Mouse (Mus musculus): ENCODE results near the gene Cep41.

The Cep41 gene

GRCm38 (mm10) chr6:30711365-30711763 is 17.8 kb upstream of the Cep41 start:
- in situ Hi-C loops (cut with MboI; ENCODE audit: low sequenced_read_pairs), result no loop called here

- in situ Hi-C loops (cut with MboI; ENCODE audit: low sequenced_read_pairs), result no loop called here
Observed at GRCm38 (mm10) chr6:30710371-30711364, 17.1 kb upstream of the Cep41 start.

GRCm38 (mm10) chr6:30709115-30709514 is 15.6 kb upstream of the Cep41 start:
- in situ Hi-C loops (cut with MboI; ENCODE audit: low sequenced_read_pairs), result no loop called here

GRCm38 (mm10) chr6:30703977-30704602 is 10.5 kb upstream of the Cep41 start:
- in situ Hi-C loops (cut with MboI; ENCODE audit: low sequenced_read_pairs), result no loop called here

GRCm38 (mm10) chr6:30703476-30703875 is 9.9 kb upstream of the Cep41 start:
- in situ Hi-C loops (cut with MboI; ENCODE audit: low sequenced_read_pairs), result no loop called here

GRCm38 (mm10) chr6:30702881-30703280 is 9.3 kb upstream of the Cep41 start:
- in situ Hi-C loops (cut with MboI; ENCODE audit: low sequenced_read_pairs), result no loop called here

- in situ Hi-C loops (cut with MboI; ENCODE audit: low sequenced_read_pairs), result no loop called here
Observed at GRCm38 (mm10) chr6:30700182-30700581, 6.6 kb upstream of the Cep41 start.

- in situ Hi-C loops (cut with MboI; ENCODE audit: low sequenced_read_pairs), result no loop called here
Observed at GRCm38 (mm10) chr6:30698036-30698435, 4.5 kb upstream of the Cep41 start.

- in situ Hi-C loops (cut with MboI; ENCODE audit: low sequenced_read_pairs), result no loop called here
Observed at GRCm38 (mm10) chr6:30697464-30697863, 3.9 kb upstream of the Cep41 start.

- in situ Hi-C loops (cut with MboI; ENCODE audit: low sequenced_read_pairs), result no loop called here
Observed at GRCm38 (mm10) chr6:30695124-30695523, 1.6 kb upstream of the Cep41 start.

GRCm38 (mm10) chr6:30694209-30694608 is 660 bp upstream of the Cep41 start:
- in situ Hi-C loops (cut with MboI; ENCODE audit: low sequenced_read_pairs), result no loop called here

GRCm38 (mm10) chr6:30692826-30693225 is 723 bp downstream of the Cep41 start:
- in situ Hi-C loops (cut with MboI; ENCODE audit: low sequenced_read_pairs), result no loop called here

GRCm38 (mm10) chr6:30687198-30687597 is 6.4 kb downstream of the Cep41 start:
- in situ Hi-C loops (cut with MboI; ENCODE audit: low sequenced_read_pairs), result no loop called here

- in situ Hi-C loops (cut with MboI; ENCODE audit: low sequenced_read_pairs), result no loop called here
Observed at GRCm38 (mm10) chr6:30684570-30684969, 9.0 kb downstream of the Cep41 start.

- in situ Hi-C loops (cut with MboI; ENCODE audit: low sequenced_read_pairs), result no loop called here
Observed at GRCm38 (mm10) chr6:30681935-30682900, 11.3 kb downstream of the Cep41 start.

GRCm38 (mm10) chr6:30680442-30680841 is 13.1 kb downstream of the Cep41 start:
- in situ Hi-C loops (cut with MboI; ENCODE audit: low sequenced_read_pairs), result no loop called here

GRCm38 (mm10) chr6:30679567-30679966 is 14.0 kb downstream of the Cep41 start:
- in situ Hi-C loops (cut with MboI; ENCODE audit: low sequenced_read_pairs), result no loop called here

- in situ Hi-C loops (cut with MboI; ENCODE audit: low sequenced_read_pairs), result no loop called here
Observed at GRCm38 (mm10) chr6:30678482-30678881, 15.1 kb downstream of the Cep41 start.

- in situ Hi-C loops (cut with MboI; ENCODE audit: low sequenced_read_pairs), result no loop called here
Observed at GRCm38 (mm10) chr6:30677591-30677990, 16.0 kb downstream of the Cep41 start.

- in situ Hi-C loops (cut with MboI; ENCODE audit: low sequenced_read_pairs), result no loop called here
Observed at GRCm38 (mm10) chr6:30676506-30676905, 17.0 kb downstream of the Cep41 start.

GRCm38 (mm10) chr6:30675281-30675771 is 18.2 kb downstream of the Cep41 start:
- in situ Hi-C loops (cut with MboI; ENCODE audit: low sequenced_read_pairs), result no loop called here
